Mouse (Mus musculus) liver, embryonic 16.5 days (tissue): ENCODE measurements around the gene AI467606. TPM values are rescaled to one million over a fixed set of nuclear protein-coding genes. Genes with fewer than 3 reads are reported as not detected.
A peak's percentile ranks its signal among the peaks of the same experiment; 100 is the strongest.

Experiments
- ATAC-seq: fragments of 200-750 bp; cut with Nextera tagmentation; 2 replicates; pipeline ENCODE4 v1.8.0; 2017; ENCODE audit warnings: low read depth, mild to moderate bottlenecking, moderate number of reproducible peaks, moderate library complexity
- H3K27ac ChIP-seq: fragments of 300-500 bp; sonication (generic); 2 replicates; pipeline ENCODE4 v1.5.1; 2014; ENCODE audit warnings: mild to moderate bottlenecking, low read length
- H3K27me3 ChIP-seq: fragments of 300-500 bp; sonication (generic); 2 replicates; pipeline ENCODE4 v1.6.1; 2014; ENCODE audit warnings: low read depth, low read length, mixed read lengths; ENCODE audit not compliant: control insufficient read depth, insufficient read depth
- H3K36me3 ChIP-seq: fragments of 300-500 bp; sonication (generic); 2 replicates; pipeline ENCODE4 v1.6.1; 2014; ENCODE audit warnings: mild to moderate bottlenecking; ENCODE audit not compliant: control insufficient read depth, insufficient read depth
- H3K4me1 ChIP-seq: fragments of 300-500 bp; sonication (generic); 2 replicates; pipeline ENCODE4 v1.6.1; 2014; ENCODE audit warnings: low read depth, low read length, mixed read lengths; ENCODE audit not compliant: control insufficient read depth
- H3K4me2 ChIP-seq: fragments of 300-500 bp; sonication (generic); 2 replicates; pipeline ENCODE4 v1.6.1; 2014; ENCODE audit warnings: low read depth, low read length, mixed read lengths
- H3K4me3 ChIP-seq: fragments of 300-500 bp; sonication (generic); 2 replicates; pipeline ENCODE4 v1.5.1; 2014; ENCODE audit warnings: low read depth, mild to moderate bottlenecking, low read length
- H3K9ac ChIP-seq: fragments of 300-500 bp; sonication (generic); 2 replicates; pipeline ENCODE4 v1.6.1; 2014; ENCODE audit warnings: low read depth, low read length
- H3K9me3 ChIP-seq: fragments of 300-500 bp; sonication (generic); replicated peaks from 2 replicates; pipeline ENCODE4 v1.6.1; 2016; ENCODE audit warnings: low read length; ENCODE audit not compliant: control insufficient read depth
- WGBS: fragments of 180-500 bp; shearing (Covaris S2); extraction: QIAGEN DNeasy Blood & Tissue Kit; methylation state at CpG from one replicate; pipeline ENCODE4 v1.1.7; 2014; ENCODE audit not compliant: insufficient replicate concordance; 5-methylcytosine and 5-hydroxymethylcytosine counted together
- polyA plus RNA-seq: library from polyadenylated mRNA; unstranded; fragments of >200 nt; fragmentation: Nextera tagmentation; extraction: Ambion mirVana; gene quantifications from 2 replicates; pipeline ENCODE4 v1.2.1, GENCODE M21; 2015

Gene AI467606
- polyA plus RNA-seq, 1 experiment from 2014 or later, result 8.7 TPM

GRCm38 (mm10) chr7:127088901-127089845 lies 2.0 kb upstream of the AI467606 start:
- Histone ChIP-seq H3K4me1 (peaks cover 63% of the 10 kb centered on the region), H3K36me3 (no peaks in the 10 kb centered on the region), H3K4me3 (peak overlapping the region; percentile 48), H3K9me3 (no peaks in the 10 kb centered on the region), H3K27ac (peak overlapping the region; percentile 93), H3K27me3 (no peaks in the 10 kb centered on the region), H3K9ac (peak overlapping the region; percentile 67), H3K4me2 (peak overlapping the region; percentile 77)
- WGBS, result 8% methylated on average over 27 of the region's 27 CpGs
- peak; percentile 45; the same call in 1 of the 2 replicates for ATAC-seq

DNA sequence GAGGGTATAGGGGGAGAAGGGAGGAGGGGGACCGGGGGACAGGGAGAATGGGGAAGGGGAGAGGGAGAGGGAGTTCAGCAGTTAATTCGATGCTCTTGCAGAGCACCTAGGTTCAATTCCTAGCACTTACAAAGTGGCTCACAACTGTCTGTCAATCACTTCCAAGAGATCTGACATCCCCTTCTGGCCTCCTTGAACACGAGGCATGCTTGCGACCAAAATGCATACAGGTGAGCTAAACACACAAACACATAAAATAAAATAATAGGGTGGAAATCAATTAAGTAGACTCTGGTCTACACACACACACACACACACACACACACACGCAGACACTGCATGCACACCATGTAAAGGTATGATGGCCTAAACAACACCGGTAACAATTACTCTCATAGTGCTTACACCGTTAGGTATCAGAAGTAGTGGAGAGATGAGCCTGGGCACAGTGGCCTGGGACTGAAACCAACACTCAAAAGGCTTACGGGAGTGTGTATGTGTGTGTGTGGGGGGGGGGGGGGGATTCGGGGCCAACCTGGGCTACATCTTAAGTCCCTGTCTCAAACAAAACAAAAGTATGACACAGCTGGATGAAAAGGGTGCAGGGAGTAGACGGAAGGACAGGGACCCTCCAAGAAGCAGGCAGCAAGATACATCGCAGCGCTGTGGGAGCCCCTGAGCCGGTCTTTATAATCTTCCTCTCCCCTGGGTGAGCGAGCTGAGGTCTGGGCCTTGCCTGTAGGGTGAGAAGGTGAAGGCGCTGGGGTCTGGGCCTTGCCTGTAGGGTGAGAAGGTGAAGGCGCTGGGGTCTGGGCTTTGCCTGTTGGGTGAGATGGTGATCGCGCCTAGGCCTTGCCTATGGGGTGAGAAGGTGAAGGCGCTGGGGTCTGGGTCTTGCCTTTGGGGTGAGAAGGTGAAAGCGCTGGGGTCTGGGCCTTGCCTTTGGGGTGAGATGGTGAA lies 725 bp upstream of the AI467606 start:
- H3K4me1 ChIP-seq, result peaks cover 57% of the 10 kb centered on the region
- peak overlapping the region; percentile 74 for H3K9ac ChIP-seq
- 0 out of 2 replicates have a peak, but pooled peaks have one; percentile 1 for ATAC-seq
- H3K4me3 ChIP-seq, result peak overlapping the region; percentile 66
- H3K27ac ChIP-seq, result peak overlapping the region; percentile 88
- no peaks in the 10 kb centered on the region for H3K9me3 ChIP-seq
- no peaks in the 10 kb centered on the region for H3K36me3 ChIP-seq
- peak overlapping the region; percentile 75 for H3K4me2 ChIP-seq
- no peaks in the 10 kb centered on the region for H3K27me3 ChIP-seq
- WGBS, result 33% methylated on average over 20 of the region's 20 CpGs

GRCm38 (mm10) chr7:127093914-127094313 lies 2.8 kb downstream of the AI467606 start:
- no peaks in the 10 kb centered on the region for H3K36me3 ChIP-seq
- H3K4me3 ChIP-seq, result no peak overlapping the region
- H3K9me3 ChIP-seq, result no peaks in the 10 kb centered on the region
- H3K4me2 ChIP-seq, result no peak overlapping the region
- H3K27ac ChIP-seq, result no peak overlapping the region
- WGBS, result 70% methylated on average over 3 of the region's 3 CpGs
- H3K4me1 ChIP-seq, result peaks cover 49% of the 10 kb centered on the region
- H3K9ac ChIP-seq, result no peak overlapping the region
- ATAC-seq, result no peak
- no peaks in the 10 kb centered on the region for H3K27me3 ChIP-seq

GRCm38 (mm10) chr7:127096456-127096855 lies 5.3 kb downstream of the AI467606 start:
- 71% methylated on average over 7 of the region's 7 CpGs for WGBS
- H3K4me1 ChIP-seq, result peaks cover 23% of the 10 kb centered on the region
- ATAC-seq, result no peak

DNA sequence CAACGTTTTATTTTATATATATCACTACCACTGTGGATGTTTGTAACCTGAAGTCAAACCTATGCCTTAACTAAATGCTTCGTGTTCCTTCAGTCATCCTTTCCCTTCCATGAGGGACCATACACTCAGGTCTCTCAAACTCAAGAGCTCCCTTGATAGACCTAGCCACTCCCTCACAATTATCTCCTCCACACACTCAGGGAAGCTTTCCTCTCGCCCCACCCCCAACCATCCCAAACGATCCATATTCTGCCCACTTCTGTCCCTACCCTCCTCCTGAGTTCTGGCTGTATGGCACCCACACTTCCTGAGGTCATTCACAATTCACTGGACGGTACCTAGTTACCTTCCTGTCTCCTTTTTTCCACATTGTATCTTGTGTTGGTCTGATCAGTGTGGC lies 7.4 kb downstream of the AI467606 start:
- WGBS, result 58% methylated on average over 5 of the region's 5 CpGs
- Histone ChIP-seq H3K4me2 (no peak overlapping the region), H3K27me3 (no peaks in the 10 kb centered on the region), H3K36me3 (no peaks in the 10 kb centered on the region), H3K9ac (no peak overlapping the region), H3K4me3 (no peak overlapping the region), H3K27ac (no peak overlapping the region), H3K4me1 (peaks cover 8% of the 10 kb centered on the region), H3K9me3 (no peaks in the 10 kb centered on the region)
- ATAC-seq, result peak; percentile 35; the same call in 1 of the 2 replicates

More at GRCm38 (mm10) chr7:127096456-127096855, 5.3 kb downstream of the AI467606 start:
- Histone ChIP-seq H3K4me2 (no peak overlapping the region), H3K27ac (no peak overlapping the region), H3K9ac (no peak overlapping the region), H3K27me3 (no peaks in the 10 kb centered on the region), H3K9me3 (no peaks in the 10 kb centered on the region), H3K4me3 (no peak overlapping the region), H3K36me3 (no peaks in the 10 kb centered on the region)

- H3K4me3 ChIP-seq, result no peak overlapping the region
- no peaks in the 10 kb centered on the region for H3K27me3 ChIP-seq
- peaks cover 8% of the 10 kb centered on the region for H3K4me1 ChIP-seq
- no peak for ATAC-seq
- H3K4me2 ChIP-seq, result no peak overlapping the region
- no peaks in the 10 kb centered on the region for H3K9me3 ChIP-seq
- WGBS, result 86% methylated on average over 4 of the region's 4 CpGs
- H3K36me3 ChIP-seq, result no peaks in the 10 kb centered on the region
- H3K27ac ChIP-seq, result no peak overlapping the region
- no peak overlapping the region for H3K9ac ChIP-seq
Observed at GRCm38 (mm10) chr7:127098950-127099349, 7.8 kb downstream of the AI467606 start.

DNA sequence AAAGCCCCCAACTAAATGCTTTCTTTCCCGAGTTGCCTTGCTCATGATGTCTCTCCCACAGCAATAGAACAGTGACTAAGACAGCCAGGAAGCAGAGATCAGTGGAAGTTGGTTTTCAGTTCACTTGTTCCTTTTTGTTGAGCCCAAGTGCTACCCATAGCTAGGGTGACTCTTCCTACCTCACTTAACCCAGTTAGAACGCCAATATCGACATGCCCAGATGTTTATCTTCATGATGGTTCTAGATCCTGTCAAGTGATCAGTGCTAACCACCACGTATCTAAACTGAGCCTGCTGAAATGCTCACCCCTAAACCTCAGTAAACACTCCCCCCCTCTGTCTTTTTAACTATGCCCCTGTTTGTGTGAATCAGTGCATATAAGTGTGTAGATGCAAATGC lies 8.4 kb downstream of the AI467606 start:
- Histone ChIP-seq H3K4me1 (peaks cover 12% of the 10 kb centered on the region), H3K27me3 (no peaks in the 10 kb centered on the region), H3K9me3 (no peaks in the 10 kb centered on the region), H3K27ac (no peak overlapping the region), H3K4me3 (no peak overlapping the region), H3K36me3 (no peaks in the 10 kb centered on the region), H3K4me2 (no peak overlapping the region), H3K9ac (no peak overlapping the region)
- ATAC-seq, result no peak
- 53% methylated on average over 4 of the region's 4 CpGs for WGBS

GRCm38 (mm10) chr7:127101451-127102016 lies 10.4 kb downstream of the AI467606 start:
- Histone ChIP-seq H3K36me3 (no peaks in the 10 kb centered on the region), H3K4me3 (no peak overlapping the region), H3K27ac (no peak overlapping the region), H3K9me3 (no peaks in the 10 kb centered on the region), H3K9ac (no peak overlapping the region), H3K4me2 (no peak overlapping the region), H3K4me1 (peaks cover 16% of the 10 kb centered on the region), H3K27me3 (no peaks in the 10 kb centered on the region)
- ATAC-seq, result no peak
- 13% methylated on average over 2 of the region's 2 CpGs for WGBS
